Comparison of ENCODE assay signal across 8 mouse cellular contexts in genomic region chr2:33154751-33155372, GRCm38 (mm10). TPM values are rescaled to one million over a fixed set of nuclear protein-coding genes. Genes with fewer than 3 reads are reported as not detected.
DNase-seq lines count a peak whose midpoint lies in the region; ATAC-seq and TF ChIP-seq lines count a peak whose summit lies in the region.

No protein-coding gene starts in this region.

- H3K4me1 ChIP-seq in heart, embryonic 11.5 days (ENCODE audit: control insufficient read depth, insufficient read depth, low read length): peaks cover 6% of the 10 kb centered on the region
- 0 out of 2 replicates have a peak, but pooled peaks cover 3% of the 10 kb centered on the region for H3K4me1 ChIP-seq in midbrain, embryonic 12.5 days

- no peak overlapping the region for H3K27ac ChIP-seq in heart, embryonic 11.5 days (ENCODE audit: low read depth, low read length)
- no peak overlapping the region for H3K27ac ChIP-seq in left cerebral cortex, adult 2 months
- no peak overlapping the region for H3K27ac ChIP-seq in midbrain, embryonic 12.5 days (replicated peaks)

- H3K36me3 ChIP-seq in heart, embryonic 11.5 days (ENCODE audit: control insufficient read depth, insufficient read depth, low read length): no peaks in the 10 kb centered on the region
- peaks cover 17% of the 10 kb centered on the region; the same call in 1 of the 2 replicates for H3K36me3 ChIP-seq in midbrain, embryonic 12.5 days

- no peak for ATAC-seq in heart, embryonic 11.5 days (replicated peaks; ENCODE audit: insufficient number of reproducible peaks, low FRiP score, low TSS enrichment)
- peak; percentile 56; the same call in 1 of the 2 replicates for ATAC-seq in midbrain, embryonic 12.5 days (ENCODE audit: low FRiP score, low read depth)

- no peaks in the 10 kb centered on the region for H3K9me3 ChIP-seq in heart, embryonic 11.5 days (replicated peaks; ENCODE audit: control insufficient read depth, low read length)
- H3K9me3 ChIP-seq in midbrain, embryonic 12.5 days: no peaks in the 10 kb centered on the region

- WGBS in heart, embryonic 11.5 days (ENCODE audit: insufficient replicate concordance): 22% methylated on average over 5 of the region's 5 CpGs
- 31% methylated on average over 5 of the region's 5 CpGs for WGBS in midbrain, embryonic 12.5 days

- no peak overlapping the region for H3K4me3 ChIP-seq in heart, embryonic 11.5 days (ENCODE audit: low read depth, low read length)
- no peak overlapping the region for H3K4me3 ChIP-seq in left cerebral cortex, adult 2 months
- no peak overlapping the region for H3K4me3 ChIP-seq in midbrain, embryonic 12.5 days

- intact Hi-C loops in left cerebral cortex, adult 2 months (cut with DNase I): loop anchor here (1.0 to 2.0 kb wide), 2 partner anchors 194 to 246 kb away; no protein-coding TSS in a partner anchor

- TF ChIP-seq CTCF in left cerebral cortex, adult 2 months (IDR thresholded peaks at IDR 0.05): peak; percentile 98

- H3K4me2 ChIP-seq in heart, embryonic 11.5 days: no peak overlapping the region
- no peak overlapping the region for H3K4me2 ChIP-seq in midbrain, embryonic 12.5 days (replicated peaks)

- H3K27me3 ChIP-seq in heart, embryonic 11.5 days (ENCODE audit: control insufficient read depth, insufficient read depth, low read length): no peaks in the 10 kb centered on the region
- no peaks in the 10 kb centered on the region for H3K27me3 ChIP-seq in midbrain, embryonic 12.5 days

- no peak overlapping the region for H3K9ac ChIP-seq in heart, embryonic 11.5 days (ENCODE audit: low read depth, low read length)
- no peak overlapping the region for H3K9ac ChIP-seq in midbrain, embryonic 12.5 days (replicated peaks)

- DNase-seq in heart, adult 11 months: peak; percentile 96
- DNase-seq in cerebellum, postnatal 25 days: peak; percentile 86 to 90
- peak; percentile 72 to 76 for DNase-seq in frontal cortex, postnatal 25 days (ENCODE audit: low spot score in 2 of 2)
- DNase-seq in induced T-regulatory cell, adult 2 months (ENCODE audit: low read depth): peak; percentile 81
- DNase-seq in left cerebral cortex, adult 2 months (ENCODE audit: extremely low spot score in 1 of 2, low spot score in 2 of 2): peak; percentile 73 to 80
- peak; percentile 25 for DNase-seq in spleen, adult 12 weeks (ENCODE audit: low spot score)

RNA-seq across cellular contexts. Expression of gene Garnl3, which starts 23.4 kb away (rescaled TPM):
- 14.6 and 15.4 TPM in 2 replicates for polyA plus RNA-seq in heart, embryonic 11.5 days (2014; fragmentation: Nextera tagmentation; extraction: Ambion mirVana)
- 100 to 1,000 TPM in 1 of 2 experiments, 10 to 100 TPM in 1; 94.7 to 129 TPM for total RNA-seq in left cerebral cortex, adult 2 months (2021)
- polyA plus RNA-seq in midbrain, embryonic 12.5 days (2016; fragmentation: Nextera tagmentation; extraction: Ambion mirVana): 15.6 and 16.6 TPM in 2 replicates

Comparison
In these comparisons a context has a peak if more than half of its experiments do, and no peak if none do; other contexts are left out.
1. DNase-seq: peak in every context shown above with its lines; median percentile 96 in heart, adult 11 months; 88 in cerebellum, postnatal 25 days; 81 in induced T-regulatory cell, adult 2 months; 76 in left cerebral cortex, adult 2 months; 74 in frontal cortex, postnatal 25 days; 25 in spleen, adult 12 weeks.